In the genomic region with DNA sequence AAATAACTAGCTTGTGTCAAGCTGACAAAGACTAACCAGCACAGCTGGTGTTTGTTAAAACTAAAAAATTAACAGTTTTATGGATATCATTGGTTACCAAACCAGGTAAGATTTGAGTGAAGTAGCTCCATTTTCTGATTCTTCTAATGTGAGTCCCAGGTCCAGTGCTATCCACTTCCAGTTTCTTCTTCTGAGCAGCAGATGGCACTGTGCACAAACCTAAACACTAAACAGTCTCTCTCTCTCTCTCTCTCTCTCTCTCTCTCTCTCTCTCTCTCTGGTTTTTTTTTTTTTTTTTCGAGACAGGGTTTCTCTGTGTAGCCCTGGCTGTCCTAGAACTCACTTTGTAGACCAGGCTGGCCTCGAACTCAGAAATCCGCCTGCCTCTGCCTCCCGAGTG, we compare ENCODE assay signal across 8 mouse cellular contexts. TPM values are rescaled to one million over a fixed set of nuclear protein-coding genes. Genes with fewer than 3 reads are reported as not detected.
DNase-seq lines count a peak whose midpoint lies in the region; ATAC-seq and TF ChIP-seq lines count a peak whose summit lies in the region.
"Not testable (repeated sequence)": the region's sequence is repeated elsewhere in the genome, so short reads cannot be mapped to it uniquely, and the experiment has no call there.
"Had no signal": no experiment of that assay in that cellular context is flagged by ENCODE, and none has a peak within 500 bp of the region (broad histone marks: within the 10 kb centered on the region; RNA-seq: fewer than 3 reads in every experiment).

No protein-coding gene starts in this region.

- TF ChIP-seq EP300 in MEL (IDR thresholded peaks at IDR 0.05; ENCODE audit: low read depth in 1 of 2, low read length in 2 of 2): not testable (repeated sequence)

- not testable (repeated sequence) for H3K4me1 ChIP-seq in MEL (ENCODE audit: control insufficient read depth in 1 of 2, insufficient read depth in 2 of 2, low read length in 2 of 2); forebrain, postnatal 0 days (ENCODE audit: insufficient read depth); hindbrain, embryonic 16.5 days (ENCODE audit: control insufficient read depth, insufficient read depth, low read depth, low read length); neural tube, embryonic 15.5 days

- not testable (repeated sequence) for H3K79me2 ChIP-seq in MEL (ENCODE audit: control insufficient read depth, insufficient read depth, low read length, poor library complexity)

- H3K36me3 ChIP-seq in MEL (ENCODE audit: control insufficient read depth in 1 of 2, insufficient read depth in 2 of 2, low read length in 2 of 2); forebrain, postnatal 0 days (ENCODE audit: insufficient read depth); hindbrain, embryonic 16.5 days (ENCODE audit: control insufficient read depth, insufficient read depth, low read length); neural tube, embryonic 15.5 days: not testable (repeated sequence)

- 66% methylated on average over 4 of the region's 4 CpGs for WGBS in forebrain, postnatal 0 days
- WGBS in hindbrain, embryonic 16.5 days: 61% methylated on average over 4 of the region's 4 CpGs
- WGBS in neural tube, embryonic 15.5 days: 81% methylated on average over 4 of the region's 4 CpGs

- H3K27ac ChIP-seq in MEL (ENCODE audit: control insufficient read depth, low read depth, low read length); forebrain, postnatal 0 days (ENCODE audit: low read depth, low read length); hindbrain, embryonic 16.5 days (ENCODE audit: low read depth, low read length); neural tube, embryonic 15.5 days (replicated peaks): not testable (repeated sequence)

- H3K4me3 ChIP-seq in MEL (ENCODE audit: control insufficient read depth in 1 of 2, insufficient read depth in 1 of 2, low read depth in 2 of 2, low read length in 2 of 2); forebrain, postnatal 0 days (ENCODE audit: low read depth, low read length); hindbrain, embryonic 16.5 days (ENCODE audit: low read length); neural tube, embryonic 15.5 days (replicated peaks): not testable (repeated sequence)

- ATAC-seq in forebrain, postnatal 0 days: peak; percentile 72
- ATAC-seq in hindbrain, embryonic 16.5 days: peak; percentile 81
- ATAC-seq in neural tube, embryonic 15.5 days (ENCODE audit: low FRiP score): peak; percentile 79; the same call in 1 of the 2 replicates

- peak; percentile 71 for TF ChIP-seq RAD21 in MEL (IDR thresholded peaks at IDR 0.05; ENCODE audit: low read depth, low read length)

- not testable (repeated sequence) for H3K4me2 ChIP-seq in forebrain, postnatal 0 days (ENCODE audit: low read depth); hindbrain, embryonic 16.5 days (ENCODE audit: low read length); neural tube, embryonic 15.5 days

- DNase-seq in MEL (ENCODE audit: low read depth, low spot score): peak; percentile 69
- peak; percentile 8 for DNase-seq in cerebellum, adult 9-10 months
- peak; percentile 78 for DNase-seq in forebrain, postnatal 0 days
- peak; percentile 20 to 47 for DNase-seq in kidney, postnatal 4 days
- DNase-seq in lung, postnatal 25 days (ENCODE audit: low spot score): peak; percentile 9

- not testable (repeated sequence) for H3K27me3 ChIP-seq in MEL (ENCODE audit: control insufficient read depth in 1 of 2, insufficient read depth in 2 of 2, low read length in 2 of 2); forebrain, postnatal 0 days (ENCODE audit: insufficient read depth, low read length); hindbrain, embryonic 16.5 days (replicated peaks; ENCODE audit: control insufficient read depth, insufficient read depth, low read length); neural tube, embryonic 15.5 days (replicated peaks)

- H3K9me3 ChIP-seq in MEL (replicated peaks; ENCODE audit: insufficient read depth, low read length); forebrain, postnatal 0 days (ENCODE audit: low read length); hindbrain, embryonic 16.5 days (ENCODE audit: control insufficient read depth, low read length); neural tube, embryonic 15.5 days (replicated peaks): not testable (repeated sequence)

- peak; percentile 43 to 65 (median 56) for TF ChIP-seq CTCF in MEL (IDR thresholded peaks at IDR 0.05 in 2 of 3, conservative IDR thresholded peaks at IDR 0.05 in 1 of 3; ENCODE audit: control insufficient read depth in 1 of 3, insufficient read depth in 1 of 3, low read depth in 2 of 3, low read length in 3 of 3, poor library complexity in 1 of 3, severe bottlenecking in 1 of 3)
- peak; percentile 80 for TF ChIP-seq CTCF in forebrain, postnatal 0 days (IDR thresholded peaks at IDR 0.05; ENCODE audit: low read depth)

- TF ChIP-seq POLR2A in MEL (IDR thresholded peaks at IDR 0.05; ENCODE audit: control insufficient read depth in 1 of 2, insufficient read depth in 1 of 2, low read depth in 1 of 2, low read length in 2 of 2, poor library complexity in 1 of 2): not testable (repeated sequence)

- not testable (repeated sequence) for H3K9ac ChIP-seq in MEL (ENCODE audit: control insufficient read depth, low read depth, low read length, poor library complexity, severe bottlenecking); forebrain, postnatal 0 days; hindbrain, embryonic 16.5 days (ENCODE audit: low read depth, low read length); neural tube, embryonic 15.5 days (replicated peaks)

TF ChIP-seq in MEL, 35 proteins besides CTCF, POLR2A, EP300 and RAD21:
- TF ChIP-seq SMC3 (IDR thresholded peaks at IDR 0.05; ENCODE audit: low read depth, low read length): peak; percentile 68
- TF ChIP-seq ZNF384 (IDR thresholded peaks at IDR 0.05; ENCODE audit: low read depth, low read length): peak; percentile 90
- TF ChIP-seq ZC3H11A (IDR thresholded peaks at IDR 0.05; ENCODE audit: low read depth, low read length): peak; percentile 63
- peak; percentile 97 for TF ChIP-seq JUND (IDR thresholded peaks at IDR 0.05; ENCODE audit: low read depth, low read length)

RNA-seq across cellular contexts. Expression of gene Optn, which starts 26.5 kb away (rescaled TPM):
- 10.5 and 10.9 TPM in 2 replicates for total RNA-seq in MEL (2012; rRNA removed)
- 10 to 100 TPM in 1 of 2 experiments, not detected in 1; 17.0 TPM for polyA plus RNA-seq in MEL (2012; ENCODE audit: insufficient read depth in 1 of 2, insufficient read length in 2 of 2, low read depth in 1 of 2, low replicate concordance in 2 of 2, missing spikeins in 1 of 2)
- total RNA-seq in forebrain, postnatal 0 days (2014; rRNA removed): 24.1 and 25.1 TPM in 2 replicates
- polyA plus RNA-seq in forebrain, postnatal 0 days (2015; fragmentation: Nextera tagmentation; extraction: Ambion mirVana): 12.5 and 16.7 TPM in 2 replicates
- polyA plus RNA-seq in hindbrain, embryonic 16.5 days (2015; fragmentation: Nextera tagmentation; extraction: Ambion mirVana): 27.3 and 33.1 TPM in 2 replicates
- polyA plus RNA-seq in neural tube, embryonic 15.5 days (2015; fragmentation: Nextera tagmentation; extraction: Ambion mirVana): 18.9 and 20.1 TPM in 2 replicates

RNA-seq across cellular contexts. Expression of gene Ccdc3, which starts 47.2 kb away (rescaled TPM):
- total RNA-seq in MEL (2012; rRNA removed): not detected in 2 replicates
- not detected for polyA plus RNA-seq in MEL (2012; ENCODE audit: insufficient read depth in 1 of 2, insufficient read length in 2 of 2, low read depth in 1 of 2, low replicate concordance in 2 of 2, missing spikeins in 1 of 2)
- total RNA-seq in forebrain, postnatal 0 days (2014; rRNA removed): 9.2 and 9.9 TPM in 2 replicates
- polyA plus RNA-seq in forebrain, postnatal 0 days (2015; fragmentation: Nextera tagmentation; extraction: Ambion mirVana): 2.9 and 4.7 TPM in 2 replicates
- 7.9 and 14.8 TPM in 2 replicates for polyA plus RNA-seq in hindbrain, embryonic 16.5 days (2015; fragmentation: Nextera tagmentation; extraction: Ambion mirVana)
- polyA plus RNA-seq in neural tube, embryonic 15.5 days (2015; fragmentation: Nextera tagmentation; extraction: Ambion mirVana): 11.4 and 14.8 TPM in 2 replicates
- polyA plus RNA-seq: activated CD4-positive, CD25-positive, alpha-beta regulatory T cell, adult 4 months had no signal

Comparison
In these comparisons a context has a peak if more than half of its experiments do, and no peak if none do; other contexts are left out.
1. DNase-seq: peak in every context shown above with its lines; median percentile 78 in forebrain, postnatal 0 days; 69 in MEL; 34 in kidney, postnatal 4 days; 9 in lung, postnatal 25 days; 8 in cerebellum, adult 9-10 months.